Mouse (Mus musculus) embryonic facial prominence, embryonic 13.5 days (tissue): ENCODE measurements around the gene Abcc10. TPM values are rescaled to one million over a fixed set of nuclear protein-coding genes. Genes with fewer than 3 reads are reported as not detected.

Source experiments
- ATAC-seq: fragments of 200-750 bp; cut with Nextera tagmentation; 2 replicates; pipeline ENCODE4 v1.8.0; 2017; ENCODE audit warnings: low read depth; ENCODE audit not compliant: insufficient number of reproducible peaks, insufficient read depth, low FRiP score, low TSS enrichment
- H3K27ac ChIP-seq: fragments of 300-500 bp; sonication (generic); 2 replicates; pipeline ENCODE4 v1.5.1; 2015; ENCODE audit warnings: moderate library complexity, mild to moderate bottlenecking, inconsistent platforms
- H3K27me3 ChIP-seq: fragments of 300-500 bp; sonication (generic); 2 replicates; pipeline ENCODE4 v1.6.1; 2015; ENCODE audit warnings: mild to moderate bottlenecking, inconsistent platforms
- H3K36me3 ChIP-seq: fragments of 300-500 bp; sonication (generic); 2 replicates; pipeline ENCODE4 v1.6.1; 2015; ENCODE audit warnings: mild to moderate bottlenecking, inconsistent platforms
- H3K4me1 ChIP-seq: fragments of 300-500 bp; sonication (generic); 2 replicates; pipeline ENCODE4 v1.6.1; 2015; ENCODE audit warnings: inconsistent platforms
- H3K4me2 ChIP-seq: fragments of 300-500 bp; sonication (generic); 2 replicates; pipeline ENCODE4 v1.6.1; 2015; ENCODE audit warnings: moderate library complexity, mild to moderate bottlenecking, inconsistent platforms
- H3K4me3 ChIP-seq: fragments of 300-500 bp; sonication (generic); 2 replicates; pipeline ENCODE4 v1.5.1; 2015; ENCODE audit warnings: mild to moderate bottlenecking, inconsistent platforms
- H3K9ac ChIP-seq: fragments of 300-500 bp; sonication (generic); 2 replicates; pipeline ENCODE4 v1.6.1; 2015; ENCODE audit warnings: mild to moderate bottlenecking, inconsistent platforms
- H3K9me3 ChIP-seq: fragments of 300-500 bp; sonication (generic); 2 replicates; pipeline ENCODE4 v1.6.1; 2016; ENCODE audit warnings: inconsistent platforms
- WGBS: fragments of 180-500 bp; shearing (Covaris S2); methylation state at CpG from one replicate; pipeline ENCODE4 v1.1.7; 2015; ENCODE audit warnings: mixed read lengths; 5-methylcytosine and 5-hydroxymethylcytosine counted together
- polyA plus RNA-seq: library from polyadenylated mRNA; unstranded; fragments of >200 nt; fragmentation: Nextera tagmentation; extraction: Ambion mirVana; gene quantifications from 2 replicates; pipeline ENCODE4 v1.2.1, GENCODE M21; 2015

Abcc10 gene
- 6.1 and 6.3 TPM in 2 replicates for polyA plus RNA-seq

GRCm38 (mm10) chr17:46327906-46328534, at the start of gene Abcc10:
Abcc10 (minus strand) TSS chr17:46328352.
- peak within 1 kb of the TSS; percentile 73 for H3K4me3 ChIP-seq
- peak; percentile 93 for ATAC-seq
- H3K27ac ChIP-seq = peak within 1 kb of the TSS; percentile 92
- H3K4me1 ChIP-seq = peaks cover 6% of the 10 kb centered on the region
- H3K9ac ChIP-seq = peak within 1 kb of the TSS; percentile 83
- no peaks in the 10 kb centered on the region for H3K27me3 ChIP-seq
- peaks cover 17% of the 10 kb centered on the region; the same call in 1 of the 2 replicates for H3K36me3 ChIP-seq
- H3K9me3 ChIP-seq = no peaks in the 10 kb centered on the region
- under 1% methylated on average over 40 of the region's 40 CpGs for WGBS
- H3K4me2 ChIP-seq = peak within 1 kb of the TSS; percentile 81

GRCm38 (mm10) chr17:46371783-46372182, 43.6 kb upstream of the Abcc10 start:
- 76% methylated on average over 3 of the region's 3 CpGs for WGBS
- ATAC-seq = no peak
- Histone ChIP-seq H3K9ac (no peak overlapping the region), H3K27ac (no peak overlapping the region), H3K4me3 (no peak overlapping the region), H3K4me1 (no peaks in the 10 kb centered on the region), H3K36me3 (no peaks in the 10 kb centered on the region), H3K9me3 (peaks cover 2% of the 10 kb centered on the region; the same call in 1 of the 2 replicates), H3K27me3 (no peaks in the 10 kb centered on the region), H3K4me2 (no peak overlapping the region)

- no peaks in the 10 kb centered on the region for H3K36me3 ChIP-seq
- H3K4me3 ChIP-seq = no peak overlapping the region
- 0 out of 2 replicates have a peak, but pooled peaks cover 3% of the 10 kb centered on the region for H3K9me3 ChIP-seq
- WGBS = 87% methylated on average over 8 of the region's 8 CpGs
- H3K27ac ChIP-seq = no peak overlapping the region
- ATAC-seq = no peak
- H3K27me3 ChIP-seq = no peaks in the 10 kb centered on the region
- no peak overlapping the region for H3K4me2 ChIP-seq
- H3K4me1 ChIP-seq = no peaks in the 10 kb centered on the region
- no peak overlapping the region for H3K9ac ChIP-seq
Measured at GRCm38 (mm10) chr17:46351026-46351700, 23.0 kb upstream of the Abcc10 start.

DNA sequence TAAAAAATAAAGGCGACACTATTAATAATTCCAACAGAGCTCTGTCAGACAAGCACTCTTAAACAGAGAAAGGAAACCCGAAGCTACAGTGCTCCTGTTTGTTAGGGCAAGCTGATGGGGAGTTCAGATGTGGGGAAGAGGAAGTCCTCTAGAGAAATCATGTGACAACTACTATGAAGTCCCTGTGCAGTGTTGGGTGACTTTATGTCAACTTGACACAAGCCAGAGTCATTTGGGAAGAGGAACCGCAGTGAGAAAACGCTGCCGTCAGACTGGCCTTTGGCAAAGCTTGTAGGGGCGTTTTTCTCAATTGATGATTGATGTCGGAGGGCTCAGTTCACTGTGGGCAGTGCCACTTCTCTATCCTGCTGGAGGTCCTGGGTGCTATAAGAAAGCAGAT, 13.1 kb upstream of the Abcc10 start:
- Histone ChIP-seq H3K4me2 (no peak overlapping the region), H3K27ac (no peak overlapping the region), H3K4me1 (0 out of 2 replicates have a peak, but pooled peaks cover 4% of the 10 kb centered on the region), H3K9me3 (0 out of 2 replicates have a peak, but pooled peaks cover 4% of the 10 kb centered on the region), H3K27me3 (no peaks in the 10 kb centered on the region), H3K4me3 (no peak overlapping the region), H3K36me3 (no peaks in the 10 kb centered on the region), H3K9ac (no peak overlapping the region)
- WGBS = 83% methylated on average over 7 of the region's 7 CpGs
- ATAC-seq = no peak

DNA sequence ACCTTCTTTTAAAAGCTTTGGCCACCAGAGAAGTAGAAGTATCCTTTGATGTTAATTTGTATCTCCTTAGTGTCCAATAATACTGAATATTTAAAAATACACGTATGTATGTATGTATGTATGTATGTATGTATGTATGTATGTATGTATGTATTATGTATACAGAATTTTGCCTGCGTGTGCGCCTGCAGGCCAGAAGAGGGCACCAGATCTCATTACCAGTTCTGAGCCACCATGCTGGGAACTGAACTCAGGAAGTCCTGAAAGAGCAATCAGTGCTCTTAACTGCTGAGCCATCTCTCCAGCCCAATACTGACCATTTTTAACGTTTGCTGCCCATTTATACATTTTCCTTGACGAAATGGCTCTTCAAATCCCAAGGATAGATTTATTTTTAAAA, 8.3 kb upstream of the Abcc10 start:
- no peaks in the 10 kb centered on the region for H3K27me3 ChIP-seq
- 23% methylated on average over 5 of the region's 5 CpGs for WGBS
- H3K27ac ChIP-seq = no peak overlapping the region
- H3K9me3 ChIP-seq = no peaks in the 10 kb centered on the region
- no peaks in the 10 kb centered on the region for H3K36me3 ChIP-seq
- H3K9ac ChIP-seq = no peak overlapping the region
- H3K4me1 ChIP-seq = no peaks in the 10 kb centered on the region
- no peak overlapping the region for H3K4me2 ChIP-seq
- no peak for ATAC-seq
- no peak overlapping the region for H3K4me3 ChIP-seq

DNA sequence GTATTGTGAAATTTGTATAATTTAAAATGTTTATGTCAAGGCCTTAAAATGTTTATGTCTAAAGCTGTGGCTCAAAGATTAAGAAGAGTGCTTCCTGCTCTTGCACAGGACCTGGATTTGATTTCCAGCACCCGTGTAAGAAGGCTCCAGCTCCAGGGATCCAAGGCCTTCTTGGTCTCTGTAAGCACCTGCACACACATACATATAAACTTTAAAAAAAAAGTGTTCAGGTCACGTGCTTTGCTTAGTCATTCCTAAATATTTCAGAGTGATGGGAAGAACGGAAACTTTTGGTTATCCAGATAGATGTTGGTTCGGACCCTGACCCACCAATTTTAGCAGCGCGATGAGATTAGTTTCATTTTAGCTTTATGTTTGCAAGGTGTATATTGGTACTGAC, 571 bp upstream of the Abcc10 start:
- Histone ChIP-seq H3K4me2 (peak overlapping the region; percentile 81), H3K27ac (no peak overlapping the region), H3K9me3 (no peaks in the 10 kb centered on the region), H3K4me3 (peak overlapping the region; percentile 73), H3K36me3 (peaks cover 10% of the 10 kb centered on the region; the same call in 1 of the 2 replicates), H3K9ac (no peak overlapping the region), H3K27me3 (no peaks in the 10 kb centered on the region), H3K4me1 (peaks cover 6% of the 10 kb centered on the region)
- WGBS = 69% methylated on average over 6 of the region's 6 CpGs
- ATAC-seq = no peak

- H3K36me3 ChIP-seq = peaks cover 19% of the 10 kb centered on the region; the same call in 1 of the 2 replicates
- H3K9me3 ChIP-seq = no peaks in the 10 kb centered on the region
- no peak for ATAC-seq
- H3K4me3 ChIP-seq = peak overlapping the region; percentile 73
- H3K27me3 ChIP-seq = no peaks in the 10 kb centered on the region
- peaks cover 6% of the 10 kb centered on the region for H3K4me1 ChIP-seq
- WGBS = 2% methylated on average over 27 of the region's 27 CpGs
- peak overlapping the region; percentile 92 for H3K27ac ChIP-seq
- peak overlapping the region; percentile 83 for H3K9ac ChIP-seq
- peak overlapping the region; percentile 81 for H3K4me2 ChIP-seq
Measured at GRCm38 (mm10) chr17:46327413-46327905, 693 bp downstream of the Abcc10 start.

- H3K27me3 ChIP-seq = no peaks in the 10 kb centered on the region
- H3K9me3 ChIP-seq = no peaks in the 10 kb centered on the region
- H3K4me3 ChIP-seq = no peak overlapping the region
- H3K36me3 ChIP-seq = peaks cover 35% of the 10 kb centered on the region
- H3K27ac ChIP-seq = no peak overlapping the region
- H3K4me2 ChIP-seq = no peak overlapping the region
- WGBS = 88% methylated on average over 14 of the region's 14 CpGs
- H3K4me1 ChIP-seq = peaks cover 6% of the 10 kb centered on the region
- H3K9ac ChIP-seq = no peak overlapping the region
- ATAC-seq = no peak
Measured at GRCm38 (mm10) chr17:46322046-46322823, 5.9 kb downstream of the Abcc10 start.

DNA sequence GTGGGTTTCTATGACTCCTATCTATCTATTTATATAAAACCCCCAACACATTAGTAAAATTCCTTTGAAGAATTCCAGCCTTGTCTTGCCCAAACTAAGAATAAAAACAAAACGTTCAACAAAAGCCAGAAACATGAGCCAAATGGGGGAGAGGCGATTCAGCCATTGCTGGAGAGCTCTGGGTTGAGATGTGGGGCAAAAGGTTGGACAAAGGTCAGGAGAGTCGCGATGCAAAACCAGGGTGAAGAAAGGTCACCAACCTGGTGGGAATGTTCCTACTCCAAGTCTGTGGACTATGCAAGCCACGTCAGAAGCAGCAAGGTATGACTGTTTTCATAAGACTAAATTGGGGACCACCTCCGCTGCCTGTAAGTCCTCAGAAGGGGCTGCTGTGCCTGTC, 7.7 kb downstream of the Abcc10 start:
- no peaks in the 10 kb centered on the region for H3K9me3 ChIP-seq
- WGBS = 63% methylated on average over 6 of the region's 6 CpGs
- H3K36me3 ChIP-seq = peaks cover 35% of the 10 kb centered on the region
- no peaks in the 10 kb centered on the region for H3K27me3 ChIP-seq
- H3K4me2 ChIP-seq = no peak overlapping the region
- no peak for ATAC-seq
- no peaks in the 10 kb centered on the region for H3K4me1 ChIP-seq
- H3K4me3 ChIP-seq = no peak overlapping the region
- no peak overlapping the region for H3K9ac ChIP-seq
- no peak overlapping the region for H3K27ac ChIP-seq

- Histone ChIP-seq H3K9me3 (no peaks in the 10 kb centered on the region), H3K4me2 (no peak overlapping the region), H3K9ac (no peak overlapping the region), H3K27ac (no peak overlapping the region), H3K27me3 (no peaks in the 10 kb centered on the region), H3K4me3 (no peak overlapping the region), H3K36me3 (peaks cover 10% of the 10 kb centered on the region), H3K4me1 (no peaks in the 10 kb centered on the region)
- 84% methylated on average over 10 of the region's 10 CpGs for WGBS
- no peak for ATAC-seq
Measured at GRCm38 (mm10) chr17:46315813-46316212, 12.3 kb downstream of the Abcc10 start.

GRCm38 (mm10) chr17:46313135-46313715, 14.9 kb downstream of the Abcc10 start:
- Histone ChIP-seq H3K4me2 (no peak overlapping the region), H3K9me3 (no peaks in the 10 kb centered on the region), H3K4me1 (no peaks in the 10 kb centered on the region), H3K4me3 (no peak overlapping the region), H3K9ac (no peak overlapping the region), H3K36me3 (peaks cover 19% of the 10 kb centered on the region), H3K27me3 (no peaks in the 10 kb centered on the region), H3K27ac (no peak overlapping the region)
- ATAC-seq = peak; percentile 62; the same call in 1 of the 2 replicates
- 78% methylated on average over 9 of the region's 9 CpGs for WGBS
